Mouse (Mus musculus) cortical plate, adult 2 months (tissue): ENCODE measurements around the gene Tgif1. TPM values are rescaled to one million over a fixed set of nuclear protein-coding genes. Genes with fewer than 3 reads are reported as not detected.

ENCODE experiments used
- H3K27ac ChIP-seq: fragments of 200-500 bp; 2 replicates; pipeline ENCODE4 v1.5.1; 2012; ENCODE audit warnings: low read length, control low read depth, inconsistent platforms; ENCODE audit not compliant: insufficient read depth
- H3K4me1 ChIP-seq: fragments of 200-500 bp; 2 replicates; pipeline ENCODE4 v1.6.1; 2011; ENCODE audit warnings: low read length; ENCODE audit not compliant: control insufficient read depth, insufficient read depth
- H3K4me3 ChIP-seq: fragments of 200-500 bp; 2 replicates; pipeline ENCODE4 v1.5.1; 2011; ENCODE audit warnings: mild to moderate bottlenecking, low read length, control low read depth; ENCODE audit not compliant: insufficient read depth
- CTCF ChIP-seq: fragments of 200-500 bp; IDR thresholded peaks from 2 replicates; pipeline ENCODE4 v1.5.1; 2011; ENCODE audit warnings: mild to moderate bottlenecking, control low read depth, low read length; ENCODE audit not compliant: insufficient read depth; ENCODE audit errors: extremely low read depth
- POLR2A ChIP-seq: fragments of 200-500 bp; IDR thresholded peaks from 2 replicates; pipeline ENCODE4 v1.6.1; 2011; ENCODE audit warnings: mild to moderate bottlenecking, low read length, control low read depth; ENCODE audit not compliant: insufficient read depth; ENCODE audit errors: extremely low read depth
- polyA plus RNA-seq: library from polyadenylated mRNA; depleted of rRNA; stranded (reverse); fragments of >200 nt; gene quantifications from 2 replicates; pipeline ENCODE4 v1.2.3, GENCODE M21; 2012

Tgif1 gene
- polyA plus RNA-seq, 1 experiment: 3.3 TPM

DNA sequence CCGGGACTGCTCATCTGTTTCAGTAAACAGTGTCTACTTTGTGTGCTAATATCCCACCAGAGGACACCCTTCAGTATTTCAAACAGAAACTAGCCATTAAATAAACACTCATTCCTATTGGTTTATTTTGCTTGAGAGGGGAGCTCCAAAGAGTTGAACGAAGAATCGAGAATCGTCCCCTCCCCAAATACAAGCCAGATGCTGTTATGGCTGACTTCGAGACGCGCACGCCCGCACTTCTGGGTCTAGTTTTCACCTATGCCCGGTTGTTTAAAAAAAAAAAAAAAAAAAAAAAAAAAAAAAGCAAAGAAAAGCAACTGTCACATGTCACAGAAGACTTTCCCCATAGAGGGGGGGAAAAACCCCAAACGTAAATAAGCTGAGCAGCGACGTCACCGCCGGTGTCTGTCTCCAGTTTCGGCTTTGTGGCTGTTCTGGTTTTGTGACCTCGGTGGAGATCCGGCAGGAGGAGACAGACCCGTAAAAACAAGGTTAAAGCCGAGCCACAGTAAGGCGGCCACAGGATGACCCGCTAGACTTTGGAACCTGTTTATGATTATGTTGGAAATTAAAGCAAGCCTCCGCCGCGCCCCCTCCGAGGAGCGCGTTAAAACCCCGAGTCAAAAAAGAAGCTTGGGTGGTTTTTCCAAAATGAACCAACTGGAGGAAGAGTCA lies 1.2 kb downstream of the Tgif1 start:
- Histone ChIP-seq H3K4me1 (no peaks in the 10 kb centered on the region), H3K4me3 (peak overlapping the region; percentile 33), H3K27ac (no peak overlapping the region; the same call in 1 of the 2 replicates)
- TF ChIP-seq CTCF: no peak
- TF ChIP-seq POLR2A: no peak

DNA sequence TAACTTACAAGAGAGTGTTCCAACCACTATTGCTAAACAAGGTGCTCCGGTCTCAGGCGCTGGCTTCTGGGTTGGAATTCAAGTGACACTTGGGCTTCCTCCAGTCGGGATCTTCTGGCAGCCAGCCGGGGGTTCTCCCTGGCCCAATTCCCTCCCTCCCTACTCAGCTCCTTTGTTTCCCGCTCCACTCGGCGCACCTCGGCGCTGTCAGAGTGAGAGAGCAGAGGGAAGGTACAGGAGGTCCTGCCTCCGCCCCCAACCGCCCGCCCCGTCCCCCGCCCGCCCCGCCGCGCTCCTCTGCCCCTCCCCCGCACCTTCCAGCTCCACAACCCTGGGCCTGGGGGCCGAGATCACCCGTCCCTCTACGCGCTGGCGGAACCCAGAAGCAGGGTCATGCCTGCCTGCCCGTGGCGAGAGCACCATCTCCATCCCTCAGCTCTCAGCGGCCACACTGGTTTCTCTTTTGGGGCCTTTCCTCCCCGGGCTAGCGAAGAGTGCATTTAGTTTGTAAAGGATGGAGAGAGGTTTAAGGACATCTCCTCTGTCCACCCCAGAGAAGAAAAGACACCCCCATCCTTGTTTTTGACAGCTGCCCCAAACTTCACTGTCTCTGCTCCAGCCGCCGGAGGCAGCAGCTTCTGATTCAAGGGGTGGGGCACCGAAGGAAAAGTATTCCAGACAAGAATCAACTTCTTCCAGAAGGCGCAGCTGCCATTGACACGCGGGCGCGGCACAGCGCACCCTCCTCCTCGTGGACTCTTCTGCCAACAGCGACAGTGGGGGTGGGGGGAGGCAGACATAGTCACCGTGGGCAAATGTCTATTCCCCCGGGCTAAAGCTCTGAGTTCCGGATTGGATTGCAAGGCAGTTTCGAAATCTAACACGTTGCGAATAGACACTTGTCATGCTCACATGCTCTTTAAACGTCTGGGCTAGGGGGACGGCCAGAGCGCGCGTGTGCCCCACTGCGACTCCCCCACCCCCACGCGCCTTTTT lies 2.1 kb downstream of the Tgif1 start:
- TF ChIP-seq CTCF: no peak
- TF ChIP-seq POLR2A: no peak
- peak overlapping the region; percentile 33 for H3K4me3 ChIP-seq
- peak overlapping the region; percentile 53; the same call in 1 of the 2 replicates for H3K27ac ChIP-seq
- no peaks in the 10 kb centered on the region for H3K4me1 ChIP-seq

DNA sequence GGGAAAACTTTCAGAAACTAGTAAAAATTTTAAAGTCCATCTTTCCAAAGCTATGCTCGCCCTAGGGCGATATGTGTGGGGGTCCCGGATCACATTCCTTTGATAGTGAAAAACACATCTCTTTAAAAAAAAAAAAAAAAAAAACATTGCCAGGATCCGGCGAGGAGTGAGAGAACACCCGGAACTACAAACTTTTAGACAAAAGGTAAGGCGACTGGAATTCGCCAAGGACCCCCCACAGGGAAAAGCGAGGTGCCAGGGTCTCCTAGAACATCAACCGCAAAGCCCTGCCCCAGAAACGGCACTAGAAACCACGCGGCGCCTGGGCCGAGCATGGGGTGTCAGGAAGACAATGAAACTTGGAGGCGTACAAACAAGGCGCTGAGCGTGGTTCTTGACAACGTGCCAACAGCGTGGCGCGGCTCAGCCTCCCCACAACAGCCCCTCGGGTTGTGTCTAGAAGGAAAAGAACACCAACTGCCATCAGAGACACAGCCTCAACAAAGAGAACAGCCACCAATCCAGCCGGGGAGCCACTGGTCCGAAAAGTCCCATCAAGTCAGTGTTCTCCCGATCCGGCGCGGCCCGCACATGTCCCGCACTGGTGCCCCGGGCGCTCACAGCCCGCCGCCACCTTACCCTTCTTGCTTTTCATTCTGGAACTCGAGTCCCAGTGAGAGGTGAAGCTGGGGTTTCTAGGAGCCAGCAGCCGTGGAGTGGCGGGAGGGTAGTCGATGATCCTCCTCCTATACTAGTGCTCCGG lies 2.9 kb downstream of the Tgif1 start:
- TF ChIP-seq CTCF (no peak), POLR2A (no peak)
- H3K4me1 ChIP-seq: no peaks in the 10 kb centered on the region
- peak overlapping the region; percentile 53; the same call in 1 of the 2 replicates for H3K27ac ChIP-seq
- peak overlapping the region; percentile 33 for H3K4me3 ChIP-seq

DNA sequence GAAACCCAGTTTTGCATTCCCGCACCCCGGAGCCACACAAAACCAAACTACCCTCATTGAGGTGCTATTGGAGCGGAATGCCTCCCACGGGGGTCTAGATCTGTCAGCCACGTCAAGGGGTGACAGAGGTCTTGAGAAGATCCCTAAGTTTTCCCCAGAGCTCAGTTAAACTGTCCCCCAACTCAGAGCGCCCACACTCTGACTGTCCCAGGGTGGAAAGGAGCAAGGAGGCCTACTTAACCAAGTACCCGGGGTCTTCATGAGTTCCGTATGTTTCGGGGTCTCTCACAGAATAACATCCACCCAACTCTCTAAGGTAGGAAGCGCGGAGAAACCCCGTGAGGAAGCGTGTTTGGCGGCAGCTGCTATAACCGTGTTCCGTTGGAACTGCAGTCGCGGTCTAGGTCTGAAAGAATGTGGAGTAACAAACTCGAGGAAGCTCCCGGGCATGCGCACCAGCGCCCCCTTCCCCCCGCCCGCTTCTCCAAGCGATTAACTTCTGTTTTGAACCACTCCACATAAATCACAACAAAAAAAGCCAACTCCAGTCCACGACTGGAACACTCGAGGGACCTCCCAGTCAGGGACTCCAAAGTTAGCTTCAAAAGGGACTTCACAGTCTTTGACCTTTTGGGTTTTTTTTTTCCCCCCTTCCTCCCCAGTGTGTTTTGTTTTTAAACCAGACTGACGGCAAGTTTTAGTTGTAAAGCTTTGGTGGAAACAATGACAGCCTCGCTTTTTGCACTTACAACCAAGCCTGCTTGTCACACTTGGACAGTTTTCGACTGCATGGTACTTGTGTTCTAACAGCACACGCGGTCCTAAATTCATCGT lies 3.7 kb downstream of the Tgif1 start:
- TF ChIP-seq CTCF (no peak), POLR2A (no peak)
- no peaks in the 10 kb centered on the region for H3K4me1 ChIP-seq
- H3K4me3 ChIP-seq: peak overlapping the region; percentile 33
- 0 out of 2 replicates have a peak overlapping the region, but pooled peaks have one; percentile 8 for H3K27ac ChIP-seq

DNA sequence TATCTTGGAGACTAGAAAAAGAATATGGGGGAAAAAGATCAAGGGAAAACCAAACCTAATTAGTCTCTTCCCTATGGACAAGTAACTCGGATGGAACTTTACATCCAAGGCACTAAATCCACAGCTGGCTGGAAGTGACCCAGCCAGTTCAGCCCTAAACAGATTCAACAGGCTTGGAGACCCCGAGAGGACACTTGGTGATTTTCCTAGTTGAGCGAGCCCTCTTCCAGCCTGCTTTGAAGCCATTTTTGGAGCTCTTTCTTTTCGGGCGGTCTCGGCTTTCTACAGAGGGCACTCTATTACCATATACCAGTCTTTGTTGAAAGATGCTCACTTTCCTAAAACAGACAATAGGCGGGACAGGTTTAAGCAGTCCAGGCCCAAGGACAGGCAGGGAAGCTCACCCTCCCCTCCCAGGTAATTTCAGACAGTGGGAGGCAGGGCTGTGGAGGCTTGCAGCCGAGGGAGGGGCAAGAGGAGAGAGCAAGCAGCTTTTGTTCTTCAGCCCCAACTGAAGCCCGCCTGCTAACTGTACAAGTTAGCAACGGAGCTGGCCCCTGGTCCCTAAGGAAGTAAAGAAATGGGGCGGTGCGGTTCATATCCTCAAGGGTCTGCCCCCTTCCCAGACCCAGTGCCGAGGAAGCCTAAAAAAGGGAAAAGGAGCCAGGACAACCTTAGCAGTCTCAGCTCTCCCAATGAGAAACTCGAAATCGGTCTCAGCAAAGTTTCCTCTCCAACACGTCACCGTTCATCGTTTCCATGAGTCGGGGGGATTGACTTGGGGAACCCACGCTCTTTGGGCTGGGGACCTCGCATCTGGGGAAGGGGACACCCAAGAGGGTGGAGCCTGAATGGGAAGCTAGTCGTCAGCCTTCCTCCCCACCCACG lies 4.6 kb downstream of the Tgif1 start:
- Histone ChIP-seq H3K4me3 (peak overlapping the region; percentile 33), H3K4me1 (no peaks in the 10 kb centered on the region)
- TF ChIP-seq CTCF (no peak), POLR2A (no peak)

DNA sequence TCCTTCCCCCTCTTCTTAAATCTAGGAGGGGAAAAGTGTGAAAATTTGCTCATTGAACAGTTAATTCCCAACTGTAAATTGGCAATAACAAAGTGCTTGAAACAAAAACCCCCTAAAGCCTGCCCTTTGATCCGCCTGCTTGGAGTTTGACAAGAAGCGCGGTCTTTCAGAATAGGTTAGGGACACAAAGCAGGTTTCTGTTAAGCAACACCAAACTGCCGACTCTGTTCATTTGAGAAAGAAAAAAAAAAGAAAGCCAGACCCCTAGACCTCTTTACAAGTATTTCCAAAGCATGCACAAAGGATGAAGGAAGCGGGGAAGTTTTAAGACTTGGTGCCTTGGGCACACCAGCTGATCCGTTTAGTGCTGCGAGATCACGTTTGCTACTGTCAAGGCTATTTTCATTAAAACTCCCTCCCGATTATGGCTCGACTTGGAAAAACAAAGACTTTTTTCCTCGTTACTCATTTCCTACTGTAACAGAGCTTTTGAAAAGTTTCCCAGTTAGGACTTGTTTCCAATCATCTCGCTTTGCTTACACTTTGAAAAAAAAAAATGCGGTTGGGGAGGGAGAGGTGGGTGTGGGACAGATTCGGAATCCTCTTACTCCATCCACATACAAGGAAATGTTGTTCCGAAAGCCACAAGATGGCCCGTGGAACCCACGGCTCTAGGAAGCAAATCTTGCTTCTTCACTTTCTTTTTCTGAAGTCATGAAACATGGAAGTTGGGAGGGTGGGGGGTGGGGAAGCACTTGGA lies 5.4 kb downstream of the Tgif1 start:
- no peak overlapping the region for H3K27ac ChIP-seq
- H3K4me3 ChIP-seq: no peak overlapping the region
- no peaks in the 10 kb centered on the region for H3K4me1 ChIP-seq
- no peak for TF ChIP-seq CTCF
- TF ChIP-seq POLR2A: no peak

More for the DNA sequence above, 4.6 kb downstream of the Tgif1 start:
- H3K27ac ChIP-seq: peak overlapping the region; percentile 49; the same call in 1 of the 2 replicates

DNA sequence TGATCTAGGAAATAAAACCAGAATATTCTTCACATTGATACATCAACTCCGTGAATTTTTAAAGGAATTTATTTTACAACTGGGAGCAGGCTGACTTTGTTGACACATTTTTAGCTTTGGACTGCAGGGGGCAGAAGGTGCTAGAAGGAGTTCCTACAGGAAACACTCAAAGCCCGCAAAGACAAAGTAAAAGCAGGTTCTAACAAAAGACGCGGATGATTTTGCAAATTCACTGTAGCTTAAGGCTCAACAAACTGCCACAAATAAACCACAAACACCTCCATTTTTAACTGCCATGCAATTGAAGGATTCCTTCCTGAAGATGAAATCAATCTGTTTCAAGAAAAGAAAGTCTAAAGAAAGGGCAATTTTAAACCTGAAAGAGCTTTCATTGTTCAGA lies 6.3 kb downstream of the Tgif1 start:
- Histone ChIP-seq H3K27ac (no peak overlapping the region), H3K4me1 (no peaks in the 10 kb centered on the region), H3K4me3 (no peak overlapping the region)
- TF ChIP-seq CTCF (peak; percentile 25; the same call in 1 of the 2 replicates), POLR2A (no peak)
